Mouse (Mus musculus) embryo, embryonic 11.5 days (tissue): ENCODE results near the gene E2f4.

Experiments
- DNase-seq: peaks from one replicate; pipeline ENCODE4 v3.0.0-alpha.2; 2012; ENCODE audit warnings: low read depth, low spot score

E2f4 gene

DNA sequence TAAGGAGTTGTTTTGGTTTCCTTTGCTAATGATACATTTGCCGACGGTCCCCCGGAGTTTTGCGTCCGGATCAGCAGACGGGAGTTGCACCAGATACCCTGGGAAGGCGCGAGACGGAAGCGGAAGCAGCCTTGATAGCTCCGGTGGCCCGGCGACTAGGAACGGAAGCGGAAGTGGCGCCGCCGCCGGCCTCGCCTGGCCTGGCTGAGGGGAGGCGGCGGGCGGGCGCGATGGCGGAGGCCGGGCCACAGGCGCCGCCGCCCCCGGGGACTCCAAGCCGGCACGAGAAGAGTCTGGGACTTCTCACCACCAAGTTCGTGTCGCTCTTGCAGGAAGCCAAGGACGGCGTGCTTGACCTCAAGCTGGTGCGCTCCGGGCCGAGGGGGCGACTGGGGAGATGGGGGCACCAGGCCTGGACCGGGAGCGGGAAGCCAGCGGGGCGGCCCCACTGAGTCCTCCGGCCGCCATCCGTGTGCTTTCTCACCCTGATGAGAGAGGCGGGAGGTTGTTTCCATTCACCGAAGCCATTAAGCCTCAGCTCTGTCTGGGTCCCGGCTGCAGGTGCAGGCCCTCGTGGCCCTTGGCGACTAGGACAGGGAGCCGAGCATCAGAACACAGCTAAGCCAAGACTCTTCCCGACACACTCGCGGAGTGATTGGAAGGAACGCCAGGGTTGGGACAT, at the start of gene E2f4:
Gene E2f4, plus strand, starts transcription at position 153 of the 682 bp plus-strand sequence.
- peak; percentile 81 for DNase-seq

DNA sequence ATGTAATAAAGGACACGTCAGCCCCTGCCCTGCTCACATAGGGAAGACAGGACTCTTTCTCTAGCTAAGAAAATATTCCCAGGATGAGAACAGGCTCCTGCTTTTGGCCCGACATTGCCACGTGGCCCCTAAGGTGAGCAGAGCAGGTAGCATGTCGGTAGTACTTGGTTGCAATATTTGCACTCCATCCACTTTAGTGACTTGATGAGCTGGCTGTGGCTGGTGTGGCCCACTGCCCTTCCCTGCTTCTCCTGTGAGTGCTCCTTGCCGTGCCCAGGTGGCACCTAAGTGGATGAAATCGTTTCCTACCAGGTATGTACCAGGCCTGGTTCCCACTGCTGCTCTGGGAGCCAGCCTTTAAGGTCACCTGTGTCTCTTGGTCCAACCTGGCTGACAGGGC, 45.5 kb upstream of the E2f4 start:
- no peak for DNase-seq

DNA sequence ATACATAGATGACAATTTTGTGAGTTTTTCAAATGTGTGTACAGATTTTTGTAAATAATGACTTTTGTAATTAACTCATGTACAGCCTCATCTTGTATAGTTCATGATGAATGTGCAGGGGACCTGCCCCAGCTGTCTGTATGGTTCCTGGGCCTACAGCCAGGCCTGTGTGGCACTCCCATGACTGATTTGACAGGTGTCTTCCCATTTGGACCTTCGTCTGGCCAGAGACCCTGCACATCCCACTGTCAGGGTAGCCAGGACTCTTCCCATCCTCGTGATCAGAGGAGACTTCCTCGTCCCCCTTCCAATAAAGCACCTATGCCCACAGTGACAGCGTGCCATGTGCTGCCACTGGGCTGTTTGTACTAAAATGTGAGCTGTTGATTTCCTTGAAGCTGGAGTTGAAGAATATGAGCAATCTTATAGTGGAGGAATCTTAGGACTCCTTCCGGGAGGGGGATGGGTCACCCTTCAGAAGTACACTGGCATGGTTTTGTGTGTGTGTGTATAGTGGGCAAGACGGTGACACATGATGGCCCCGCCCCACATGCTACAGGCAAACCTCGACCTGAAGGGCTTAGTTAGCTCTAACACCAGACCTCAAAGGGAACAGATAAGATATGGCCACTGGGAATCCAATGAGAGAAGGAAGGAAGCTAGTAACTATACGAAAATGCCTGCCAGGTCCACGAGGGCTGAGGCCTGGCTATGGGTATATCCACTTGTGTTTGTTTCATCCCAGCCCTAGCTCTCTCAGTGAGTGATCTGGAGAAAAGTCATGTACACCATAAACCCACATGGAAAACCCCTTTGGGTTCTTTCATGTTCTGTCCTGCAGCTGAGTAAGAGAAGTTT, 44.6 kb upstream of the E2f4 start:
- DNase-seq, result no peak

DNA sequence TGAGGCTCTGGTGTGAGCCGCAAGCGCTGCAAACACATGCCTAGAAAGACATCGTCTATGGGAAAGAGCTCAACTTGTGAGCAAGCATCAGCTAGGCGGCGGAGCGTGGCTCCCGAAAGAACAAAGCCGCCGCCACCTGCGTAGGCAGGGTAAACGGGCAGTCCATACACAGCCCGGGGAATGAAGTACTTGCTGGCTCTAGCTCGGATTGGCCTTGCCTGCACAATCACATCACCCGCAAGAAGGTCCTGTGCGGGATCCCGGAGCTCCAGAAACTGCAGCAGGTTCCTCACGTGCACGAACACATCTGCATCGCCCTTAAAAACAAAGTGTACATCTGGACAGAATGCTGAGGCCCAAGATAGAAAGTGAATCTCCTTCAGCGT, 43.7 kb upstream of the E2f4 start:
- DNase-seq, result no peak

DNA sequence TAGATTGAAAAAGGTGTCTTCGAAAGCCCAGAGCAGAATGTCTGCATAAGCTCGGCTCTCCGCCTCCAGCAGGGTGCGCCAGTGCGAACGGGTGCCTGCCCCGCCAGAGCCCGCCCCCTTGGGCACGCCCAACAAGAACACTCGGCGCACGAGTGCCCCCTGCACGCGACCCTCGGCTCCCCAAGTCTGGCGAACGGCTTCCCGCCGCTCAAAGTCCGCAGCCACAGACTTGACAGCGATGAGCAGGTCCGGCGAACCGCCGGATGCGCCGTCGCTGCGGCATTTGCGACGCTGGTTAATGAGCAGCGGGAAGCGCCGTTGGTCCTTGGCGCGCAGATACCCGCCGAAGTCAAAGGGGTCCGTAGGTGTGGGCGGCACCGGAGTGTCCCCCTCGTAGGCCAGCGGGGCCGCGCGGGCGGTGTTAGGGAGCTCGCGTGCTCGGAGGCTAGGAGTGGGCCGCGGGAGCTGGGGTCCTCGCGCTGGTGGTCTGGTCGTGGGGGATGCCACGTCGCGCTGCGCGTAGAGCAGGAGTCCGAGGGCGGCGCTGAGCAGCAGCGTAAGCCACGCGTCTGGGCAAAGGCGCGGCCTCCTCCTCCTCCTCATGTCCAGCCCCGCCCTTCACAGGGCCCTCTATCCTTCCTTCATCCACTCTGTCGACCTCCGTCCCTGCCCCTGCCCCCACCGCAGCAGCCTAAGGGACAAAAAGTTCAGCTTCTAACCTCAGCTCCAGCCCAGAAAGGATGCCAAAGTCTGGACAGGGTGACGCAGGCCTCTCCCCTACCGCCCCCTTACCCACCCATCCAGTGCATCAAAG, 43.1 kb upstream of the E2f4 start:
- peak; percentile 82 for DNase-seq

DNA sequence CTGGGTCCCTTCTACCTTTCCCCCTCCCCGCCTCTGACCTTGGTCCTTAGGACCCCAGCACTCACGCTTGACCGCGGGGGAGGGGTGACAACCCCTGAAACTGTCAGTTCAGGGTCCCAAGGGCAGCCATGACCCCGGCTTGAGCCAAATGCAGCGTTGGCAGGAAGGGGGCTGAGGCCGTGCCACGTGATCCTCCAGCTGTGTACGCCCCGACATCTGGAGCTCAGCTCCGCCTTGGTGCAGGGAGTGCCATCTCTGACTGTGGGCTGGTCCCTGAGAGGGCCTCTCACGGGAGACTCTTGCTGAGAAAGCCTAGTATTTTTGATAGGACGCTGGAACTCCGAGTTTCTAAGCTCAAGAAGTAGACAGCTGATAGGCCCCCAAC, 42.5 kb upstream of the E2f4 start, which contains the start of gene B3gnt9:
Gene B3gnt9, minus strand, starts transcription at position 188 of the 385 bp plus-strand sequence.
- no peak for DNase-seq

DNA sequence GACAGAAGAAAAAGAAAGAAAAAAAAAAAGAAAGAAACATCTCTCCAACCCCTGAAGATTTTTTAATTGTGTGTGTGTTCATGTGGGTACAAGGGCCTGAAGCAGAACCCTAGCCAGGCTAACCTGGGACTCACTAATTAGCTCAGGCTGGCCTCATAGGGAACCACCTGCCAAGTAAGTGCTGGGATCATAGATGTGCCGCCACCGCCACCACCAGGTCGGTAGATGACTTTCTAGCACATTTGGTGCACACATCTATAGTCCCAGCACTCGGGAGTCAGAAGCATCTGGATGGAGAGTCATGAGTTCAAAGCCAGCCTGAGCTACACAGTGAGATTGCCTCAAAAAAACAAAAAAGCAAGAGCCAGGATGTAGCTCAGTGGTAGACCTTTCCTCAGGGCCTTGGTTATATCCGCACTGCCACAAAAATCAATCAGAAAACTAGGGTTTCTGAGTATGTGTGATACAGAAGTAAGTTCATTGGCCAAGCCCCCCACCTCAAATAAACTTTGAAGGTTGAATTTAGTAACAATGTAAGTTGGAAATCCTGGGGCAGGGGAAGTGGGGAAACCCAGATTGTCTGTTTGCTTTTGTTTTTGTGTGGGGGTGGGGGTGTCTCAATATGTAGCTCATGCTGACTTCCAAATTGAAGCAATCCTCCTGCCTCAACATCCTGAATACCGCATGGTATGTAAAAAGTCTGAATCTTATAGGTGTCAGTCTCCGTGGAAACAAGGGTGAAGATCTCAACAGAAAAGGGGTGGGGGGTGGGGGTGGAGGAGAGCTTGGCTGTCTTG, 39.9 kb upstream of the E2f4 start:
- DNase-seq, result no peak

DNA sequence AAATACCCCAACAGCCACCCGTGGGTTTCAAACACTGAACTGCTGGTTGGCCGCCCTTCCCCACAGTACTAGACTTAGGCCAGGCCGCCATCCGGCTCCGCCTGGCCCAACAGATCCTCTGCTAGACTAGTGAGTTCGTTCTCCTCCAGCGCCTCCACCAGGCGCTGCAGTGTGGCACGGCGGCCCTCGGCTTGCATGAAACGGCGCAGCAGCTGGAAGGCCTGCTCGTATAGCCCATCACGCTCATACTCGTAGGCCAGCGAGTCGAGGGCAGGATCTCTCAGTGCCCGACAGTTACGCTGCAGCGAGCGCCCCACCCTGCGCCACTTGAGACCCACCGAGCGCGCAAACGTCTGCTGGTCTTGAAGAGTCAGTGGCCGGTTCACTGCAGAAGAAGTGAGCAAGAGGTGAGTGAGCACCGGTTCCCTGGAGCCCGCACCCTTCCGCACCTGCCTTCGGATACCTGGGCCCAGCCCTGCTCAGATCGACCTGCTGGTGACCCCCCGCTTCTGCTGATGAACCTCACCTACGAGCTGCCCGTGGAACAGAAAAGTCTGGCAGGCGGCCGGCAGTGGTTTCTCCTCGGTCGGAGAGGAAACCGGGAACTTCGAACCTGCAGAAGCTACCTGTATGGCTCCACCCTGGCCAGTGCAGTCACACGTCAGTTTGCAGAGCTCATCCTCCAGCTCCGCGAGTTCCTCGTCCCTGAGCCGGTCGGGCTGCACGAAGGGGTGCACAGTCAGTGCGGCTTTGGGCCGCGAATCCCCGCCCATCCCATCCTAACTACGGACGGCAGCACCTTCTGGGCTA, 38.3 kb upstream of the E2f4 start:
- no peak for DNase-seq

DNA sequence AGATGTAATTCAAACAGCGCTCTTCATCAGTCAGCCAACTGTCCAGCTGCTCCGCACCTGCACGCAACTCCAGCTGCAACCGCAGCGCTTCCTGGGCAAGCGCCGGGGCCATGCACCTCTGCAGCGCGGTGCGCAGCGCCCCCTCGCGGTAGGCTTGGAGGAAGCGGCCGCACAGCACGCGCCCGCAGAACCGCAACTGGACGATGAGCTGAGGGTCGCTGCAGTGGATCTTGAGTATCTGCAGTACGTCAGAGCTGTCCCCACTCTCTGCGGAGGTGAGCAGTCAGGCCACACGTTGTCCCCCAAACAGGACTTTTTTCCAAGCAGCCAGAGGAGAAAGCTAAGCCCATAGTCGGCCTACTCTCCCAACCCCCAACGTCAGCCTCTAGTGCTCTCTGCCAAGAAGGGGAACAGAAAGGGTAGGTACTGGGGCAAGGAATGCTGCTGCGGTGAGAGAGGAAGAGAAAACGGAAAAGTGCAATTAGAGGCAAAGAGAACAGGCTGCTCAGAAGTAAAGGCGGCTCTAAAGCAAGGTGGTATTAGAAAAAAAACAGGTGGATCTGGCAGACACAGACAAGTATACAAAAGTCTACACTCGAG, 37.6 kb upstream of the E2f4 start:
- no peak for DNase-seq

DNA sequence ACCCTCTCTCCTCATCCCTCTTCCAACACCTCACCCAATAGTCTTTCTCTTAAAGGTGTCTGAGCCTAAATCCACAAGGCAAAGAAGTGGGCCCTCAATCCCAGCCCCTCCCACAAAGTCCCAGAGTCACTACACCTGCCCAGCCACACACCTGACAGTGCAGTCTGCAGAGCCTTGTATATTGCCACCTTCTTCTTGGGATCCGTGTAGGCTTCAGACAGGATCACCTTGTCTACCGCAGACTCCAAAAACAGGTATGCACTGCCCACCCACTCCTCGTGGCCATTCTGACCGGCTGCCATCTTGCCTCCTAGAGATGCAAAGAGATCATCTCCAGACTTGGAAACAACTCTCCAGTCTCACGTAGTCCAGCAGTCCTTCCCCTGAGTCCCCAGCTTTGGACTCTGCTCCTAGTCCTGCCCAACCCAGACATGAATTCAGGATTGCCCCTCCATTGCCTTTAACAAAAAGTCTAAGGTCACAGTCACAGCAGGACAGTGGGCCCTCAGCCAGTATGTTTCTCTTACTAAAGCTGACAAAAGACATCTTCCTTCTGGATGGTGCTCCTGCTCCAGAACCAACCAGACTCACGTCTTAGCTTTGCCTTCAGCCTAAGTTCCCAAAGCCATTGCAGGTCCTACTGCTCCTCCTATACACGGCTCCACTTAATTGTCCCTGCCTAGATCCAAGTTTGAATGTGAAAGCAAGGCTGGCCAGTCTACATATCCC, 36.9 kb upstream of the E2f4 start:
- DNase-seq, result no peak

DNA sequence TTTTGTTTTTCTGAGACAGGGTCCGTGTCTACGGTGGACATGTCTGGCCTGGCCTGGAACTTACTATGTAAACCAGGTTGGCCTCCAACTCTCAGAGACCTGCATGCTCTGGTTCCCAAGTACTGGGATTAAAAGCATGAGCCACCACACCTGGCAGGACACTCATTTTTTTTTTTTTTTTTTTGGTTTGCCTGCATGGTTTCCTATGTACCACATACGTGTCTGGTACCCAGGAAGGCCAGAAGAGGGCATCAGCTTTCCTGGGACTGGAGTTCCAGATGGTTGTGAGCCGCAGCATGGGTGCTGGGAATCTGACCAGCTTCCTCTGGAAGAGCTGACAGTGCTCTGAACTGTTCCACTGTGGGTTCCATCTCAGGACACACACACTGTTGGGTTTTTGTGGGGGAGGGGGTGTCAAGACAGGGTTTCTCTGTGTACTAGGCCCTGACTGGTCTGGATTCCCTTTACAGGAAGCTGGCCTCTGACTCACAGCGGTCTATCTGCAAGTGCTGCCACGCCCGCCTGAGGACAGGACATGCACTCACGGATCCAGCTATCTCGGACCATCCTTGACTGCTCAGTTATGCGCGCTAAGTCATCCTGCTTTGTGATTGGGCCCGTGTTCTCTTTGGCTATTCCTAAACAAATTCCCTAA, 36.0 kb upstream of the E2f4 start:
- no peak for DNase-seq

DNA sequence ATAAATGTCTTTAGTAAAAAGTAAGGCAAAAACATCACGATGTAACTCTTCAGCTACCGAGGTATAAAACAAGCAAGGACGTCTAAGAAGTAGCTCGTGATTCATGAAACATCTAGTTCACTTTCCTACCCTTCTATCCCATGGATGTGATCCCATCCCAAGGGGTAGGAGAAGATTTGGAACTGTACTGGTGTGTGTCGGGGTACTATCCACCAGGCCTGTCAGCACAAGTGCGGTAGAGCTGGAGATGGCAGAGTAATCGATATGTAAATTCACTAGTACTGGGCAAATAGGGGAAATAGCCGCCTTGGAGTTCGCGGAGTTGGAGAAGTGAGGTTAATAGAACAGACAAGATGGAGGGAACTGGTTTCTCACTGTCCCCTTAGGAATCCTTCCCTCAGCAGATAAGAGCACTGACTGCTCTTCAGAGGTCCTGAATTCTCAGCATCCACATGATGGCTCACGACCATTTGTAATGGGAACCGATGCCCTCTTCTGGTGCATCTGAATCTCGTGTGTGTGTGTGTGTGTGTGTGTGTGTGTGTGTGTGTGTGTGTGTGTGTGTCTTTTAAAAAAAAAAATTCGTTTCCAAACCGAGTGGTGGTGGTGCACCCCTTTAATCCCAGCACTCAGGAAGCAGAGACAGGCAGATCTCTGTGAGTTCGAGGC, 34.1 kb upstream of the E2f4 start:
- no peak for DNase-seq

DNA sequence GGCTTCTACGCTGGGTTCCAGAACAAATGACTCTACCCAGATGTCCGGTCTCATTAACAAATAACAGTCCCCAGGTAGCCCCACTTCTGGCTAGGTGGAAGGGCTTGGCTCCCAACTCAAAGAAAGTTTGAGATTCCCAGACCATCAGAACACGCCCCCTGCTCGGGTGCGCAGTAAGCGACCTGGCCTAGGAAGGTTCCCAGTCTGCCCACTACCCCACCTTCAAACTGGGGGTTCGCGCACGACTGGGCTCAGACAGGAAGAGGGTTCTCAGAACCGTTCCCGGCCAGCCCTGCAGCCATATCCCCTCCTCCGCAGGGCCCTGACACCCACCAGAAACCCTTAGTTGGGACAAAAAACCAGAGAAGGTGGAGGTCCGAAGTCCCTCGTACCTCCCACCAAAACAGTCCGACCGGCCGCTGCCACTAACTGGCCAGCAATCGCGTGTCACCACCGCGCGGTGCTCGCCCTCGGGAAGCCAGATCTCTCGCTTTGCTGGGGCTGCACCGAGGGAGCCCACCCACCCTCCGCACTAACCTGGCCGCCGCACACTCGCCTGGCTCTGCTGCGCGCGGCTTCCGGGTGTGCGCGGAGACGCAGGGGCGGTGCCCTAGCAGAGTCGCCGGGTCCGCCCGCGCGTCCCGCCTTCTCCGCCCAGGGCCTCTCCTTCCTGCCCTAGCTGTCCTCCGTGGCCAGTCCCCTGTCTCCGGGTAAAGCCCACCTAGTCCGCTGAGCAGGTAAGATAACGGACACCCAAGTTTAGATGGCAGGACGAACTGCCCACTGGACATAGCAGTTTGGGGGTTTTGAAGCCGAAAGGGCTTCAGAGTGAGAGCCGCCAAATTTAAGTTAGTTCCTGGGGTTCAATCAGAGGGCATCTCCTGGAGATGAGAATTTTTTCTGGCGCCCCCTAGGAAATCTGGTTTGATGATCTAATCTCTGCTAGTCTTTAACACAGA, 33.2 kb upstream of the E2f4 start, which contains the start of the genes Tradd and Fbxl8:
Gene Tradd, minus strand, starts transcription at position 586 of the 959 bp plus-strand sequence.
Gene Fbxl8, plus strand, starts transcription at position 625 of the 959 bp plus-strand sequence.
- DNase-seq, result no peak

DNA sequence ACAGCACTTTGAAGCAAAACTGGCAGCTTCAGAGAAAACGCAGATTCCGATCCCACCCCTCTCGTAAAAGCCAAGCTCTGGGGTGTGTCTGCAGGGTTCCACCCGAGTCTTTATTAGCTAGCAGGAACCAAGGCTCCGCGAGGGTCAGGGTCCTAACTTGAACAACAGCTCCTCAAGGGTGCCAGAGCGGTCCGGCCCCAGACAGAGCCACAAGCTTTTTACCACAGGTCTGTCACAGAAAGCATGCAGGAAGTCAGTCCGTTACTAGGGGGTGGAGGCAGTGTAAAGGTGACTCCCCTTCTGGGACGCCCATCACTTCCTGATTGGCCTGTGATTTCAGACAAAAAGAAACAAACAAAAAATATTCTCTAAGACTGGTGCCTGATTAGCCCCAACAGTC, 32.3 kb upstream of the E2f4 start:
- no peak for DNase-seq

DNA sequence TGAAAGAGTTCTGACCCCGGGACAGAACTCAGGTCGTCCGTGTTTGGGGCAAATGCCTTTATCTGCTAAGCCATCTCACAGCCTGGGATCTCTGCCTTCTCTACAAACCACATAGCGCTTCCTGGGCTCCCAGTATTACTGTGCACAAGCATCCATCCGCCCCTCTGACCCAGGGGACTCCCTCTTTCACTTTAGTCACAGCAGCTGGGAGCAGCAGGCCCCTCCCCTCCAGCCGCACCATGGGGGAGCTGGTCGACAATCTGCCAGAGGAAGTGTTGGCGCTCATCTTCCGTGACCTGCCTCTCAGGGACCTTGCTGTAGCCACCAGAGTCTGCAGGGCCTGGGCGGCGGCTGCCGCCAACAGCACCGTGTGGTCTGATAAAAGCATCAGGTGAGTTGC, 30.7 kb upstream of the E2f4 start:
- no peak for DNase-seq

DNA sequence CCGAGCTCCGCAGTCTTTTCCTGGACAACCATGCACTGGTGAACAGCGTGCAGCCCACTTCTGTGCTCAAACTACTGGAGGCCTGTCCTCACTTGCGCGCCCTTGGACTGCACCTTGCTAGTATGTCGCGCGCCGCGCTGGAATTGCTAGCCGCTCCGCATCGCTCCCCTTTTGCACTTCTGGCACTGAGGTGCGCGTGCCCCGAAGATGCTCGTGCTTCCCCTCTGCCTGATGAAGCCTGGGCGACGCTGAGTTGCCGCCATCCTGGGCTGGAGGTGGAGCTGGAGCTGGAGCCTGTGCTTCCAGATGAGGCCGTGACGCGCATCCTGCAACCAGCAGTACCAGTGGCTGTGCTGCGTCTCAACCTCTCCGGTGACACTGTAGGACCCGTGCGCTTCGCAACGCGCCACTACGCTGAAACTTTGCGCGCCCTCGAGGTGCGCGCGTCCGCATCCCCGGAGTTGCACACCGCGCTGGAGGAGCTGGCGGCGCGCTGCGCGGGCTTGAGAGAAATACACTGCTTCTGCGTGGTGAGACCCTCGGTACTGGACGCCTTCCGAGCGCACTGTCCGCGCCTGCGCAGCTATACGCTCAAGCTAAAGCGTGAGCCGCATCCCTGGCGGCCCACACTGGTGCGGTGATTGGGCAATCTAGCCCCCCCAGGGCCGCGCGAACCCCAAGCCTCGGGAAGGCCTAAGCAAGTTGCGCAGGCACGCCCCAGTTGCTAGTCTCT, 29.0 kb upstream of the E2f4 start:
- no peak for DNase-seq
